Mouse (Mus musculus) frontal cortex, postnatal 36 days (tissue): ENCODE results near the gene Tmem63a.
"Not testable (repeated sequence)": the region's sequence is repeated elsewhere in the genome, so short reads cannot be mapped to it uniquely, and the experiment has no call there.

Experiments
- DNase-seq, 2 experiments: peaks; one replicate each; pipeline ENCODE4 v3.0.0; 2022; ENCODE audit warnings: low spot score in 2 of 2

Gene Tmem63a

DNA sequence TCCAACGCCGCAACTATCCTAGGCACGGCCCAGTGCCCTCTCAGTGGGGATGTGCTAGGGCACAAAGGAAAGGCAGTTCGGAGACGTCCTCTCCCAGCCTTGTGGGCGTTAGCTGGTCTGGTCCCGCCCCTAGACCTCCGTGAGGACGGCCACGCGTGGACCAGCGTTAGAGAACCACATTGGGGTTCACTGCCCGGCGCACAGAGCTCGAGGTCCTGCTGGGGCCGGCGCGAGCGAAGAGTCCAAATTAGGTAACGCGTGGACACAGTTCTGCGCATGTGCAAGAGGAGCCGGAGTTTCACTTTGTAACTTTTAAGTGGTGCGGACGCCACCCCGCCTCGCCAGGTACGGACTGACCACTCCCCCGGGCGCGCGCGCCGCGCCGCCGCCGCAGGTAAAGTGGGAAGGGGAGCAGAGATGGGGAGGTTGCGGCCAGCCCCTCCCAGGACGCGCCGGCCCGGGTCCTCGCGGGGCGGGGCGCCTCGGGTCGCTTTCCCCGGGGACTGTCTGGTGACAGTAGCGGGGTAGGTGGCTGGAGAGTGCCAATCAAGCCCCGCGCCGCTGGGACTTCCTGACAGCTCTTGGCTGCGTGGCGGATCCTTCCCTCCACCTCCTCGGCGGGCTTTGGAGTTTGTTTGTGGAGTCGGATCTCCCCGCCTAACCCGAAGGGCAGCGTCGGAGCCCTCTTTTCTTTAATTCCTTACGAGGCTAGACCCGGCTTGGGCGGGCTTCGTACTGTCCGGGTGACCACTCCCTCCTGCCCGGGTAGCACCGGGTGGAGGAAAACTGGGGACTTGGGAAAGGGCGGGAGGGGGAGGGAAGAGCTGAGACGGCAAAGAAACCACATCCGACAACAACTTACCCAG lies at the start of gene Tmem63a:
Tmem63a (plus strand) TSS at position 179 of the 866 bp plus-strand sequence.
- DNase-seq = peak; percentile 21 to 31

- DNase-seq = no peak
Observed at GRCm38 (mm10) chr1:180892808-180893207, 49.3 kb upstream of the Tmem63a start, which contains the start of gene Lefty2. TSS of gene Lefty2 (plus strand) at chr1:180893108.

DNA sequence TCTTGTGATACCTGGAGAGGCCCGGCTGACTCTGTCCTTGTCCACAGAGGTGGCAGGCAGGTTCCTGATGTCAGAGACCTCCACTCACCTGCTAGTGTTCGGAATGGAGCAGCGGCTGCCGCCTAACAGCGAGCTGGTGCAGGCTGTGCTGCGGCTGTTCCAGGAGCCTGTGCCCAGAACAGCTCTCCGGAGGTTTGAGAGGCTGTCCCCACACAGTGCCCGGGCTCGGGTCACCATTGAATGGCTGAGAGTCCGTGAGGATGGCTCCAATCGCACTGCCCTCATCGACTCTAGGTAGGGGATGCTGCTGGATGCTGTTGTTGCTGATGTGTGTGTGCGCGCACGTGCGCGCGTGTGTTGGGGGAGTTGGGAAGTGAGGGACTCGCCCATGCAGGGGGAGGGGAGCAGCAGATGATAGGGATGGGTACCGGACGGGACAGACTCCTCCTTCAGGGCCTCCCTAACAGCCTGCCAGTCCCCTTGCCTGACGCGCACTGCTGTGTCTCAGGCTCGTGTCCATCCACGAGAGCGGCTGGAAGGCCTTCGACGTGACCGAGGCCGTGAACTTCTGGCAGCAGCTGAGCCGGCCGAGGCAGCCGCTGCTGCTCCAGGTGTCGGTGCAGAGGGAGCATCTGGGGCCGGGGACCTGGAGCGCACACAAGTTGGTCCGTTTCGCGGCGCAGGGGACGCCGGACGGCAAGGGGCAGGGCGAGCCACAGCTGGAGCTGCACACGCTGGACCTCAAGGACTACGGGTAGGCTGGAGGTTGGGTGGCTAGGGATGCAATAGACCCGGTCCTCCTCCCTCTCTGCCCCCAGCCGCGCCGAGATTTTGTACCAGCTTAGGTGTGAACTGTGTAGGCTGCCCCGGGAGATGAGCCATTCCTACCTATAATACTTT lies 47.8 kb upstream of the Tmem63a start:
- DNase-seq = not testable (repeated sequence)

DNA sequence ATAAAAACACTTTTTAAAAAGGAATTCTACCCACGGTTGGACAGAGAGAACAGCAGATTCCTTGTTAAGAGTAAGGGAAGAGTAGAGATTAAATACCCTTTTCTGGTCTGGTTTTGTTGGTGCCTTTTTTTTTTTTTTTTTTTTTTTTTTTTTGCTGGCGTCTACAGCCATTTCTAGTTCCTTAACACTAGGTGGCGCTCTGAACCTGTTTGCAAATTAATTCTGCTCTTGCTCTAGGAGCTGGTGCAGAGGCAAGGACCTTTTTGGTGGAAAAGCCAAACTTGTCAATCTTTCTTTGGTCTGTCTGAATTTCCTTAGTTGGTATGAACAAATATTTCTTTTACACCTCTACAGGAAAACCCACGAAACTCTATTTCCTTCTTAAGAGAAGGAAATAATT lies 41.0 kb upstream of the Tmem63a start:
- DNase-seq = no peak

GRCm38 (mm10) chr1:180902915-180903314 lies 39.2 kb upstream of the Tmem63a start:
- DNase-seq = no peak

- DNase-seq = no peak
Observed at GRCm38 (mm10) chr1:180903666-180904038, 38.5 kb upstream of the Tmem63a start.

GRCm38 (mm10) chr1:180904039-180904814 lies 37.9 kb upstream of the Tmem63a start, which contains the start of gene Pycr2:
TSS of gene Pycr2 (plus strand) at chr1:180904293.
- peak; percentile 92 to 95 for DNase-seq

DNA sequence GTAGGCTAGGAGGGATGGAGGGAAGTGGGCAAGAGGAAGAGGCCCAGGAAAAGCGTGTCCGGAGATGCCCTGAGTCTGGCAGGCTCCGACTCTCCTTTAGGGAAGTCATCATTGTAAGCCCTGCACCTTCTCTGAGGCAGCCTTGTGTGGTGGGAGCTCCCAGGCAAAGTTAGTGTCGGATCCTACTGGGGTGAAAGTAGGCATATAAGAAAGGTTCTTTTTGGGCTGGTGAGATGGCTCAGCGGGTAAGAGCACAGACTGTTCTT lies 37.4 kb upstream of the Tmem63a start:
- no peak for DNase-seq

DNA sequence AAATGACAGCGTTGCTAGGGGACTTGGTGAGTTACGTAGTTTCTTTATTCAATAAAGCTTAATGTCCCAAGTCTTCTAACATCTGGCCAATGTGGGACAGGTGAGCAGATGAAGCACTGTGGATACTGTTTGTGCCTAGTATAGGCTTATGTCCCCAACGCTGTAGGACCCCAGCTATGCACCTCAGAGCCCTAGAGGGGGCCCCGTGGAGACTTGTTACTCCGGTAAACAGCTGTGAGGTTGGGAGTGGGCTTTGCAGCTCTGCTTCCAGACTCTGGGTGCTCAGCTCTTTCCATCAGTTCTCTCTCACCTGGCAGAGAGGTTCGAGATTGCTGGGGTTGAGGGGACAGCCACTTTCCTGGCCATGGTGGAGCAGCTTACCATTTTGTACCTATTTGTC lies 36.8 kb upstream of the Tmem63a start:
- DNase-seq = no peak

DNA sequence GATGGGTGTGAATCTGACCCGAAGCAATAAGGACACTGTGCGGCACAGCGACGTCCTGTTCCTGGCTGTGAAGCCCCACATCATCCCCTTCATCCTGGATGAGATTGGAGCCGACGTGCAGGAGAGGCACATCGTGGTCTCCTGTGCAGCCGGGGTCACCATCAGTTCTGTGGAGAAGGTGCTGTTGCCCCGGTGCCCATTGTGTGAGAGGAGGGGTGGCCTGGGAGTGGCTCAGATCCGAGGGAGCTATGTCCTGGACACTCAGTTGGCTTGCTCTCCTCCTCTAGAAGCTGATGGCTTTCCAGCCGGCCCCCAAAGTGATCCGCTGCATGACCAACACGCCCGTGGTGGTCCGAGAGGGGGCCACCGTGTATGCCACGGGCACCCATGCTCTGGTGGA lies 36.3 kb upstream of the Tmem63a start:
- DNase-seq = no peak

DNA sequence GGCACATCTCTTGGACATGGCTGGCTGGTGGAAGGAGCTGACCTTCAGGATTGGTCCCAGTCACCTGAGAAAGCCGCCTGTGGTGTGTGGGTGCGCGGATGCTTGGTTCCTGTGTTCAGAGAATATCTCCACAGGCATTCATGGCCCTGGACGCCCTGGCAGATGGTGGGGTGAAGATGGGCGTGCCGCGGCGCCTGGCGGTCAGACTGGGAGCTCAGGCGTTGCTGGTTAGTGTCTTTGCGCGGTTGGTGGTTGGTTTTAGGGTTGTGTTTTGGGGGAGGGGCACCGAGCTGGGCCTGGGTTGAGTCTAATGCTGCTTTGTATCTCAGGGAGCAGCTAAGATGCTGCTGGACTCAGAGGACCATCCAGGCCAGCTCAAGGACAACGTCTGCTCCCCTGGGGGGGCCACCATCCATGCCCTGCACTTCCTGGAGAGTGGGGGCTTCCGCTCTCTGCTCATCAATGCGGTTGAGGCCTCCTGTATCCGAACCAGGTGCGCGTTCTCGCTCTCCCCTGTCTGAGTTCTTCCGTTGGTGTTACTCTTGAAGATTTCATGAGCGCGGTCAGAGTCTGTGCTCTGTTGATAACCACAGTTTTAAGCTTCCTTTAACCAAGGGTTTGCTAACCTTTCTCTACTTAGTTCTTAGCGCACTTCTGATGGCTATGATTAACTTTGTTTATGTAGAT lies 35.5 kb upstream of the Tmem63a start:
- DNase-seq = no peak

GRCm38 (mm10) chr1:180911138-180911537 lies 31.0 kb upstream of the Tmem63a start:
- DNase-seq = no peak

DNA sequence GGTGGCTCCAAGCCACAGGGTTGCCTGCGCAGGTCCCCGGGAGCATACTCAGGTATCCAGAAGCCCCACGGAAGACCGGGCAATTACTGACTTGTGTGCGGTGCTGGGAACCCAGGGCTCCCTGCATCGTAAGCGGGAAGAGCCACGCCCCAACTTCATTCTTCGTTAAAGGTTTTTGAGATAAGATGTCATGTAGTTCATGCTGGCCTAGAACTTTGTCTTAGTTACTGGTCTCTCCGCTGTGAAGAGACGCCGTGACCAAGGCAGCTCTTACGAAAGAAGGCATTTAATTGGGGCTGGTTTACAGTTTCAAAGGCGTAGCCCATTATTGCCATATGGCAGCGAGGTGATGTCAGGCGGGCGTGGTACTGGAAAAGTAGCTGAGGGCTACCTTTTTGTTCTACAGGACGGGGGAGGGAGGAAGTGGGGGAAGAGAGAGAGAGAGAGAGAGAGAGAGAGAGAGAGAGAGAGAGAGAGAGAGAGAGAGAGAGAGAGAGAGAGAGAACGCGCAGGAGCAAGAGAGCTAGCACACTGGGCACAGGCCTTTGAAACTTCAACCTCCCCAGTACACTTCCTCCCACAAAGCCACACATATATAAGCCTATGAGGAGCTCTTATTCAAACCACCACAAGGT lies 30.4 kb upstream of the Tmem63a start:
- DNase-seq = no peak

DNA sequence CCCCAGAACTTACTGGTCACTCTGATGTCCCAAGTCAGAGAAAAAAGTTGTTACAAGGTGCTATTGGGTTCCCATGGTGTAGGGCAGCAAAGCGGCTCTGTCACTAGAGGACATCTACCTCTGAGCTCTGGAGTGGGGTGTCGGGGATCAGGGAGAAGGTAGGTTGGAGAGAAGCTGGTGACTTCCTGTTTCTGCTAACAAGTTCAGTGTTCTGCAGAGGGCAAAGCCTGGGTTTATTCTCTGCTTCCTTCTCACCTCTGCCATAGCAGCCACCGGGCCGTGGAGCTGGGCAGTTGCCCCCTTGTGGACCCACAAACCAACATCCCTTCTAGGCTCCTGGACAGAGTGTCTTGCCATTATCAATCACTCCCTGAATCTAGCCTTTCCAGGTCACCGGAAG lies 29.4 kb upstream of the Tmem63a start:
- no peak for DNase-seq

- no peak for DNase-seq
Observed at GRCm38 (mm10) chr1:180913797-180914196, 28.3 kb upstream of the Tmem63a start.

GRCm38 (mm10) chr1:180916425-180916824 lies 25.7 kb upstream of the Tmem63a start:
- no peak for DNase-seq

- DNase-seq = no peak
Observed at GRCm38 (mm10) chr1:180917053-180917452, 25.1 kb upstream of the Tmem63a start.

DNA sequence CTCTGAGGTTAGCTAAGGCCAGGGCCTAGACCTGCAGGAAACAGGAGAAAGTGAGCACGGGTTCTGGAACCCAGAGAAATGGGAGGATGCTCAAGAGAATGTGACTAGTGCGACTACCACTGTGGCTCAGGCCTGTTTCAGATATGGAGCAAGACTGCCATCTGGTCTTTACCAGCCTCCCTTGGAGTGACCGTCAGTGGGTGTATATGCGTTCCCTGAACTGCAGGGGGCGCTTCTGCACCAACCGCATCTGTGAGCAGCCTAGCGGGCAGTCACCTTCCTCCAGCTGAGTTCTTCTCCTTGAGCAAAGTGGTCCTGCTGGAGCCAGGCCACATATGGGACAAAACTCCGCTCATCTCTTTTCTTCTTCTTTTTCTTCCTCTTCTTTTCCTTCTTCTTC lies 22.5 kb upstream of the Tmem63a start:
- DNase-seq = no peak

- no peak for DNase-seq
Observed at GRCm38 (mm10) chr1:180922273-180923048, 19.7 kb upstream of the Tmem63a start.

- no peak for DNase-seq
Observed at GRCm38 (mm10) chr1:180924737-180925136, 17.4 kb upstream of the Tmem63a start.
